Mouse (Mus musculus) lung, postnatal 0 days (tissue): ENCODE data around the gene Rab11b.

ENCODE experiments used
- CTCF ChIP-seq: IDR thresholded peaks from 2 replicates; pipeline ENCODE4 v1.5.1; 2016; ENCODE audit warnings: antibody characterized with exemption, mild to moderate bottlenecking
- EP300 ChIP-seq: IDR thresholded peaks from 2 replicates; pipeline ENCODE4 v1.6.1; 2016; ENCODE audit warnings: antibody characterized with exemption, mild to moderate bottlenecking, control low read depth

- TF ChIP-seq CTCF (no peak), EP300 (no peak)
These were observed 43.1 kb downstream of the Rab11b start for GRCm38 (mm10) chr17:33717246-33717645.
